Mouse (Mus musculus) lung, embryonic 14.5 days (tissue): ENCODE results near the gene Pygo1. TPM values are rescaled to one million over a fixed set of nuclear protein-coding genes. Genes with fewer than 3 reads are reported as not detected.

Experiments
- ATAC-seq: fragments of 200-750 bp; cut with Nextera tagmentation; 2 replicates; pipeline ENCODE4 v1.8.0; 2017; ENCODE audit warnings: mild to moderate bottlenecking, moderate TSS enrichment, moderate library complexity; ENCODE audit not compliant: insufficient read depth
- DNase-seq: peaks from one replicate; pipeline ENCODE4 v3.0.0-alpha.2; 2015
- H3K27ac ChIP-seq: fragments of 300-500 bp; sonication (generic); 2 replicates; pipeline ENCODE4 v1.5.1; 2014; ENCODE audit warnings: low read depth, mild to moderate bottlenecking, moderate library complexity
- H3K27me3 ChIP-seq: fragments of 300-500 bp; sonication (generic); 2 replicates; pipeline ENCODE4 v1.6.1; 2014; ENCODE audit warnings: low read length, control low read depth; ENCODE audit not compliant: insufficient read depth
- H3K36me3 ChIP-seq: fragments of 300-500 bp; sonication (generic); 2 replicates; pipeline ENCODE4 v1.6.1; 2014; ENCODE audit warnings: control low read depth; ENCODE audit not compliant: insufficient read depth
- H3K4me1 ChIP-seq: fragments of 300-500 bp; sonication (generic); 2 replicates; pipeline ENCODE4 v1.6.1; 2014; ENCODE audit warnings: antibody characterized with exemption, control low read depth; ENCODE audit not compliant: insufficient read depth
- H3K4me2 ChIP-seq: fragments of 300-500 bp; sonication (generic); 2 replicates; pipeline ENCODE4 v1.6.1; 2014; ENCODE audit warnings: mild to moderate bottlenecking
- H3K4me3 ChIP-seq: fragments of 300-500 bp; sonication (generic); 2 replicates; pipeline ENCODE4 v1.5.1; 2014; ENCODE audit warnings: low read depth, low read length
- H3K9ac ChIP-seq: fragments of 300-500 bp; sonication (generic); 2 replicates; pipeline ENCODE4 v1.6.1; 2014
- H3K9me3 ChIP-seq: fragments of 300-500 bp; sonication (generic); 2 replicates; pipeline ENCODE4 v1.6.1; 2016; ENCODE audit warnings: low read depth, low read length, control low read depth
- CTCF ChIP-seq: IDR thresholded peaks from 2 replicates; pipeline ENCODE4 v1.5.1; 2016; ENCODE audit warnings: antibody characterized with exemption, low read depth
- whole genome bisulfite sequencing: fragments of 180-500 bp; shearing (Covaris S2); extraction: QIAGEN DNeasy Blood & Tissue Kit; methylation state at CpG from one replicate; pipeline ENCODE4 v1.1.7; 2014; 5-methylcytosine and 5-hydroxymethylcytosine counted together
- polyA plus RNA-seq: library from polyadenylated mRNA; unstranded; fragments of >200 nt; fragmentation: Nextera tagmentation; extraction: Ambion mirVana; gene quantifications from 2 replicates; pipeline ENCODE4 v1.2.1, GENCODE M21; 2014

Pygo1 gene
- polyA plus RNA-seq, 1 experiment from 2014 or later, result 7.0 TPM

GRCm38 (mm10) chr9:72881026-72881768 is 44.2 kb upstream of the Pygo1 start:
- Histone ChIP-seq H3K27ac (peak overlapping the region; percentile 48), H3K9ac (no peak overlapping the region), H3K9me3 (no peaks in the 10 kb centered on the region), H3K36me3 (no peaks in the 10 kb centered on the region), H3K27me3 (no peaks in the 10 kb centered on the region), H3K4me3 (no peak overlapping the region), H3K4me1 (peaks cover 22% of the 10 kb centered on the region), H3K4me2 (peak overlapping the region; percentile 24; the same call in 1 of the 2 replicates)
- TF ChIP-seq CTCF, result no peak
- WGBS, result 10% methylated on average over 15 of the region's 15 CpGs
- DNase-seq (peak; percentile 84), ATAC-seq (peak; percentile 25; the same call in 1 of the 2 replicates)

GRCm38 (mm10) chr9:72883940-72884339 is 41.5 kb upstream of the Pygo1 start:
- H3K4me2 ChIP-seq, result no peak overlapping the region
- H3K9ac ChIP-seq, result no peak overlapping the region
- no peak overlapping the region for H3K27ac ChIP-seq
- H3K9me3 ChIP-seq, result no peaks in the 10 kb centered on the region
- 12% methylated on average over 3 of the region's 3 CpGs for WGBS
- TF ChIP-seq CTCF, result peak; percentile 93
- DNase-seq (peak; percentile 87), ATAC-seq (0 out of 2 replicates have a peak, but pooled peaks have one; percentile 47)
- no peaks in the 10 kb centered on the region for H3K36me3 ChIP-seq
- H3K4me3 ChIP-seq, result no peak overlapping the region
- no peaks in the 10 kb centered on the region for H3K27me3 ChIP-seq
- peaks cover 20% of the 10 kb centered on the region for H3K4me1 ChIP-seq

GRCm38 (mm10) chr9:72889777-72890176 is 35.7 kb upstream of the Pygo1 start:
- Histone ChIP-seq H3K9me3 (no peaks in the 10 kb centered on the region), H3K4me3 (no peak overlapping the region), H3K9ac (no peak overlapping the region), H3K4me2 (no peak overlapping the region), H3K27me3 (no peaks in the 10 kb centered on the region), H3K27ac (no peak overlapping the region), H3K36me3 (no peaks in the 10 kb centered on the region), H3K4me1 (no peaks in the 10 kb centered on the region)
- WGBS, result 79% methylated on average over 1 of the region's 1 CpGs
- ATAC-seq, result no peak
- DNase-seq, result peak; percentile 72
- peak; percentile 62 for TF ChIP-seq CTCF

DNA sequence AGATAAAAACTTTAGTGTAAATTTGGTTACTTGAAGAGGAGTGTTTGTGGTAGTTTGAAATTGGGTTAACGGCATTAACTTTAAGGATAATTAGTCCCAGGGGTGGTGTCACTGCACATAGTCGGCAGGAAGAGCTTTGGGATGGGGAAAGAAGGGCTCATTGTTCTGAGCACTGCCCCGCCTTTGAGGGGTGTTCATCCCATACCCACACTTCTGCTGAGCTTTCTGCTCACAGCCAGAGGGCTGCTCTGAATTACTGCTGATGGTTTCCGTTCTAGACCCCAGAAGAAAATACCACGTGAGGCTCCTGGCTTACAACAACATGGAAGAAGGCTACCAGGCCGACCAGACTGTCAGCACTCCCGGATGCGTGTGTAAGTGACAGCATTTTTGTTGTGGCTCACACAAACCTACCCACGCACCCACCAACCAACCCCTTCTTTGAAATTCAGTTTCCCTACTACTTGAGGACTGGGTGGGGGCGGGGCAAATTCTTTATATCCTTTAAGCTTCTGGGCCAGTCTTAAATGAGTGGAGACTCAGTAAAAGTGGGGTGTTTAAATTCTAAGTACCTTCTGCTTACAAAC is 34.9 kb upstream of the Pygo1 start:
- Histone ChIP-seq H3K27me3 (no peaks in the 10 kb centered on the region), H3K4me1 (no peaks in the 10 kb centered on the region), H3K4me3 (no peak overlapping the region), H3K9me3 (no peaks in the 10 kb centered on the region), H3K4me2 (no peak overlapping the region), H3K9ac (no peak overlapping the region), H3K27ac (no peak overlapping the region), H3K36me3 (no peaks in the 10 kb centered on the region)
- WGBS, result 80% methylated on average over 10 of the region's 10 CpGs
- ATAC-seq (no peak), DNase-seq (no peak)
- no peak for TF ChIP-seq CTCF

- no peaks in the 10 kb centered on the region for H3K36me3 ChIP-seq
- H3K9me3 ChIP-seq, result no peaks in the 10 kb centered on the region
- H3K27me3 ChIP-seq, result no peaks in the 10 kb centered on the region
- no peak overlapping the region for H3K4me3 ChIP-seq
- ATAC-seq (no peak), DNase-seq (no peak)
- H3K9ac ChIP-seq, result no peak overlapping the region
- 89% methylated on average over 5 of the region's 5 CpGs for WGBS
- no peak overlapping the region for H3K27ac ChIP-seq
- H3K4me1 ChIP-seq, result no peaks in the 10 kb centered on the region
- H3K4me2 ChIP-seq, result no peak overlapping the region
- TF ChIP-seq CTCF, result no peak
Measured at GRCm38 (mm10) chr9:72892761-72893160, 32.7 kb upstream of the Pygo1 start.

- H3K36me3 ChIP-seq, result no peaks in the 10 kb centered on the region
- no peak overlapping the region for H3K4me3 ChIP-seq
- DNase-seq, result no peak
- no peaks in the 10 kb centered on the region for H3K9me3 ChIP-seq
- ATAC-seq, result no peak
- no peak overlapping the region for H3K9ac ChIP-seq
- WGBS, result 95% methylated on average over 6 of the region's 6 CpGs
- H3K27ac ChIP-seq, result no peak overlapping the region
- TF ChIP-seq CTCF, result peak; percentile 26; the same call in 1 of the 2 replicates
- H3K4me1 ChIP-seq, result no peaks in the 10 kb centered on the region
- no peaks in the 10 kb centered on the region for H3K27me3 ChIP-seq
- no peak overlapping the region for H3K4me2 ChIP-seq
Measured at GRCm38 (mm10) chr9:72894796-72895352, 30.6 kb upstream of the Pygo1 start.

DNA sequence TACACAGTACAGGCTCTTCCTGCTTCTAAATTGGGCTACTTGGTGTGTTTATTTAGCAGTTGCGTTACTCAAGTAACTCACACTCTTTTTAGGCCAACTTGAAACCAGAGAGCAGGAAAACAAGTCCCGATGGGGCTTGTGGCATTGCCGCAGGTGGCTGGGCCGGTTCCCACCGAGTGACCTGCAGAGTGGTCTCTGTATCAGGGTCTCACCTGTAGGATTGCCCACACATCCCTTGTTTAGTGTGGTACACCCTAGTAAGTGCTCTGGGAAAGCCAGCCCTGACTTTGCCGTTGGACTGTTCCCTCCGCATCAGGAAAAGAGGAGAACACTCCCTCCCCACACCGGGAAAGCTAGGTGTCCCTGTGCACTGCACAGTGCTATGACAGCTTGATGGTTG is 23.4 kb upstream of the Pygo1 start:
- WGBS, result 66% methylated on average over 8 of the region's 8 CpGs
- Histone ChIP-seq H3K4me3 (no peak overlapping the region), H3K27ac (no peak overlapping the region), H3K4me2 (no peak overlapping the region), H3K27me3 (no peaks in the 10 kb centered on the region), H3K36me3 (0 out of 2 replicates have a peak, but pooled peaks cover 4% of the 10 kb centered on the region), H3K4me1 (no peaks in the 10 kb centered on the region), H3K9me3 (no peaks in the 10 kb centered on the region), H3K9ac (no peak overlapping the region)
- ATAC-seq, result no peak
- no peak for TF ChIP-seq CTCF
- no peak for DNase-seq
